Mouse (Mus musculus) cerebellum, adult 11-12 months (tissue): Measurements from ENCODE around the gene Cyp2c54.
"Not testable (repeated sequence)": the region's sequence is repeated elsewhere in the genome, so short reads cannot be mapped to it uniquely, and the experiment has no call there.

ENCODE experiments used
- DNase-seq: peaks from one replicate; pipeline ENCODE4 v3.0.0; 2022

The Cyp2c54 gene

DNA sequence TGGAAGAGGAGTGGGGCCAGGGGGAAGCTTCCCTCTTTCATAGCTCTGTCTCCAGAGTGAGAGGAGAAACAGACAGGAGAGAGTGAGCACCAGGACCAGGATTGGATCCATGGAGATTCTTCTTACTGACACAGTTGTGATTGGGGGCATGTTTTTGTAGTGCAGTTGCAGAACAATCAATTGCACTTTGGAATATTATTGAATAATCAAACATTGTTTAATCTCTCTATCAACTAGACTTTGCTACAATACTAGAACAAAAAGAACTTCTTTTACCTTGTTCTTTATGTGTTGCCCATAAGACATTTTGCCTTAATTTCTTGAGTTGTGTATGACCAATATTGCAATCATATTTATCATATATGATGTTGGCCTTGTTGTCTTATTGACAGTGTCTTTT, at the start of gene Cyp2c54:
TSS of gene Cyp2c54 (minus strand) at position 127 of the 400 bp plus-strand sequence.
- no peak for DNase-seq

GRCm38 (mm10) chr19:40119624-40120023, 46.0 kb upstream of the Cyp2c54 start:
- not testable (repeated sequence) for DNase-seq

DNA sequence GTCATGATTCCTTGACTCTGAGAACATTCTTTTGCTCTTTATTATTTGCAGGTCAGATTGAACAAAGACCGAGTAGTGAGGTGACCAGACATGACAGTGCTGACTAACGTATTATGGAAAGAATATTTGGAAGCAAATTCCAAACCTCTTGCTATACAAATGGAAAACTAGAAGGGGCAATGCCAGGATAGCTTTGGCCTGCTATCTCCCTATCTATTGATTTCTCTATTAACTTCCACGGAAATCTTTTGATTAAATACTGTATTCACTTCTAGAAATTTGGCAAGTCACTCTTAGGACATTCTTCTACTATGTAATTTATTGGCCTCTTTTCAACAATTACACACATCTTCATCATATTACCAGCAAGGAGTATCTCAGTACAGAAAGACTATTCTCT, 17.5 kb upstream of the Cyp2c54 start:
- DNase-seq: no peak

DNA sequence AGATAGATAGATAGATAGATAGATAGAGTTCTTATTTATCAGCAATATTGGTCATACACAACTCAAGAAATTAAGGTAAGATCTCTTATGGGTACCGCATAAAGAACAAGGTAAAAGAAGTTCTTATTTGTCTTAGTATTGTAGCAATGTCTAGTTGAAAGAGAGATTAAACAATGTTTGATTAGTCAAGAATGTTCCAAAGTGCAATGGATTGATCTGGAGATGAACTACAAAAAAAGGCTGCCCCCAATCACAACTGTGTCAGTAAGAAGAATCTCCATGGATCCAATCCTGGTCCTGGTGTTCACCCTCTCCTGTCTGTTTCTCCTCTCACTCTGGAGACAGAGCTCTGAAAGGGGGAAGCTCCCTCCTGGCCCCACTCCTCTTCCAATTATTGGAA, 15.8 kb upstream of the Cyp2c54 start, which contains the start of gene Cyp2c50:
TSS of gene Cyp2c50 (plus strand) at position 268 of the 400 bp plus-strand sequence.
- DNase-seq: not testable (repeated sequence)

DNA sequence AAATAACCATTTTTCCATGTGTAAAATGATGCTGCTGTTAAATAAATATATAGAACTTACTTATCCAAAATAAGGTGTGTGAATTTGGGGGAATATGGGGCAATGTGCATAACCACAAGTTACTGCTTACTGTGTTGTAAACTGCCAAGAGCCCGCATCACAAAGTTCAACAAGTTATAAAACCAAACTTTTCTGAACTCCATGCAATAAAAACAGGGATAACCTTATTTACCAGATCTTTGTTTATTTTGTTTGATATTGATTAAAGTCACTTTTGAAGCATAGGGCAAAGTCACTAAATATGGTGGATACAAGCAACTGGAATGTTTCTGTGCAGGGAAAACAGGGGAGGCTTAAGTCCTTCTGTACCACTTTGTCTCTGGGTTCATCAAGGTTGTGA, 14.8 kb upstream of the Cyp2c54 start:
- DNase-seq: no peak

DNA sequence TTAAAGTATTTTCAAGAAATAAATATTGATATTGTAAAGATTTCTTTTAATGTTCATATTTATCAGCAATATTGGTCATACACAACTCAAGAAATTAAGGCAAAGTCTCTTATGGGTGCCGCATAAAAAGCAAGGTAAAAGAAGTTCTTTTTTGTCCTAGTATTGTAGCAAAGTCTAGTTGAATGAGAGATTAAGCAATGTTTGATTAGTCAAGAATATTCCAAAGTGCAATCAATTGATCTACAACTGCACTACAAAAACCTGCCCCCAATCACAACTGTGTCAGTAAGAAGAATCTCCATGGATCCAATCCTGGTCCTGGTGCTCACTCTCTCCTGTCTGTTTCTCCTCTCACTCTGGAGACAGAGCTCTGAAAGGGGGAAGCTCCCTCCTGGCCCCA, 81.5 kb downstream of the Cyp2c54 start, which contains the start of gene Cyp2c37:
TSS of gene Cyp2c37 (plus strand) at position 285 of the 400 bp plus-strand sequence.
- not testable (repeated sequence) for DNase-seq

DNA sequence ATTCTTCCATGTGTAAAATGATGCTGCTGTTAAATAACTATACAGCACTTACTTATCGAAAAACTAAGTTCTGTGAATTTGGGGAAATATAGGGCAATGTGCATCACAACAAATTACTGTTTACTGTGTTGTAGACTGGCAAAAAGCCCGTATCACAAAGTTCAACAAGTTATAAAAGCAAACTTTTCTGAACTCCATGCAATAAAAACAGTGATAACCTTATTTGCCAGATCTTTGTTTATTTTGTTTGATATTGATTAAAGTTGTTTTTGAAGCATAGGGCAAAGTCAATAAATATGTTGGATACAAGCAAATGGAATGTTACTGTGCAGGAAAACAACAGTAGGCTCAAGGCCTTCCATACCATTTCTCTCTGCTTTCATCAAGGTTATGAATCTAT, 84.2 kb downstream of the Cyp2c54 start:
- no peak for DNase-seq
